Mouse (Mus musculus): Measurements from ENCODE around the gene Sct. TPM values are rescaled to one million over a fixed set of nuclear protein-coding genes. Genes with fewer than 3 reads are reported as not detected.

The Sct gene
- polyA plus RNA-seq, 1 experiment = not detected

DNA sequence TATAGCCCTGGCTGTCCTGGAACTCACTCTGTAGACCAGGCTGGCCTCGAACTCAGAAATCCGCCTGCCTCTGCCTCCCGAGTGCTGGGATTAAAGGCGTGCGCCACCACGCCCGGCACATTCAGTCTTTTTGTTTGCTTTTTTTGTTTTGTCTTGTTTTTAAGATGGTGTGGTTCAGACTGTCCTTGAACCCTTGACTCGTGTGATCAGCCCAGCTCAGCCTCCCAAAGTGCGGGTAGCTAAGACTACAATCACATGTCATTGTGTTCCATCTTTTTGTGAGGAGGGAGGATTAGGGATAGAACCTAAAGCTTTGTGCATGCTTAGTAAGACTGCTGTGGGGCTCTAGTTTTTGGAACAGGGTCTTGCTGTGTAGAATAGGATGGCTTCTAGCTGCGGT is 47.4 kb downstream of the Sct start:
- H3K4me3 ChIP-seq (ENCODE audit: insufficient read depth, low read length) = no peak overlapping the region
- no peak overlapping the region for H3K27ac ChIP-seq (ENCODE audit: insufficient read depth, low read length)
- TF ChIP-seq CTCF (IDR thresholded peaks at IDR 0.05; ENCODE audit: borderline replicate concordance, insufficient read depth, low read length) (no peak), POLR2A (IDR thresholded peaks at IDR 0.05; ENCODE audit: low read depth, low read length) (no peak)
- H3K4me1 ChIP-seq (ENCODE audit: control insufficient read depth, insufficient read depth, low read length) = no peaks in the 10 kb centered on the region

DNA sequence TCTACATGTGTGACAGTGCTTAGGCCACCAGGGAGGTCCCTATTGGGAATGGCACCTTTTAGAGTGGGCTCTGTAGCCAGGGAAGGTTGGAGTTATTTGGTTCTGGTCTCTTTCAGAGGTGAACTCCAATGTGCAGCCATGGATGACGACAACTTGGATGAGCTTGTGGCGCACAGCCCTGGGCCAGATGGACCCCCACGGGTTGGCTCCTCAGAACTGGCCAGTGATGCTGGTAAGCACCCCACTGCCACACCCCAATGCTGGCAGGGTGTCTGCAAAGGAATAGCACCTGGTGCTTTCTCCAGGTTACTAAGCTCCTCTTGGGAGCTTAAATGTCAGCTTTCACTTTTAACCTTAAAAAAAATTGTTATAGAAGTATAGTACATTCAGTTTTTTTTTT is 47.8 kb downstream of the Sct start:
- no peaks in the 10 kb centered on the region for H3K4me1 ChIP-seq (ENCODE audit: control insufficient read depth, insufficient read depth, low read length)
- TF ChIP-seq POLR2A (IDR thresholded peaks at IDR 0.05; ENCODE audit: low read depth, low read length) (no peak), CTCF (IDR thresholded peaks at IDR 0.05; ENCODE audit: borderline replicate concordance, insufficient read depth, low read length) (no peak)
- no peak overlapping the region for H3K27ac ChIP-seq (ENCODE audit: insufficient read depth, low read length)
- no peak overlapping the region for H3K4me3 ChIP-seq (ENCODE audit: insufficient read depth, low read length)

DNA sequence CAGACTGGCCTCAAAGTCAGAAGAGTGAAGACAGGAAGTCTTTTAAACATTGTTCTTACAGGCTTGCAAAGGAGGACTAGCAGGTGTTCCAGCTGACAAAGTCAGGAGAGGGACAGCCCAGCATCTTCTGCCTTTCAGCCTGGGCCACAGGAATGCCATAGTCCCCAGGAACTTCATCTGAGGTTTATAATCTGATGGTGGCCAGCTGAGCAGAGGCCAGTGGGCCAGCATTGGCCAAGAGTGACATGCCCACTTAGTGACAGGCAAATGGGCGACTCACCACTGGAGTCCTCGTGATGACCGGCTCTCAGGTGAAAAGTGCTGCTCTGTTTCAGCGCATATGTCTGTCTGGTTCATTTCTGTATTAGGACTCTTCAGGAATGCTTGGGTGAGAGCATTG is 48.4 kb downstream of the Sct start:
- no peaks in the 10 kb centered on the region for H3K4me1 ChIP-seq (ENCODE audit: control insufficient read depth, insufficient read depth, low read length)
- 0 out of 2 replicates have a peak overlapping the region, but pooled peaks have one; percentile 3 for H3K4me3 ChIP-seq (ENCODE audit: insufficient read depth, low read length)
- H3K27ac ChIP-seq (ENCODE audit: insufficient read depth, low read length) = no peak overlapping the region
- TF ChIP-seq CTCF (IDR thresholded peaks at IDR 0.05; ENCODE audit: borderline replicate concordance, insufficient read depth, low read length) = no peak
- TF ChIP-seq POLR2A (IDR thresholded peaks at IDR 0.05; ENCODE audit: low read depth, low read length) = no peak

DNA sequence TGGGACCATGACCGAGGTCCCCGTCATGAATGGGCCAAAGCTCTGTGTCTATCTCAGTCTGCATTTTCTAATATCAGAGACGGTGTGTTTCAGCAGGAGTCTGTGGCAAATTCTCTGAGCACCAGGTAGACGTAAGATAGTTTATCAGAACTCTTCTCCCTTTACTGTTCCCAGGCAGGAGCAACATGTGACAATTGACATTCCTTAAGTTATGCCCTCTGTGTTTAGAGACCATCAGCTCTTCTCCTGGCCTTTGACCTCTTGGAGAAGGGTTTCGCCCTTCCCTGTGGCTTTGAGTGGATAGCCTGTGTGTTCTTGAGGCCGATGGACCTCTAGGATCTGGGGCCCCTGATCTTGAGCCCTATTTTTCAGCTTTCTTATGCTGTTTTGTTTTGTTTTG is 49.2 kb downstream of the Sct start:
- H3K27ac ChIP-seq (ENCODE audit: insufficient read depth, low read length) = no peak overlapping the region
- no peaks in the 10 kb centered on the region for H3K4me1 ChIP-seq (ENCODE audit: control insufficient read depth, insufficient read depth, low read length)
- TF ChIP-seq POLR2A (IDR thresholded peaks at IDR 0.05; ENCODE audit: low read depth, low read length) (no peak), CTCF (IDR thresholded peaks at IDR 0.05; ENCODE audit: borderline replicate concordance, insufficient read depth, low read length) (no peak)
- H3K4me3 ChIP-seq (ENCODE audit: insufficient read depth, low read length) = peak overlapping the region; percentile 97

Other genes starting within 250 kb of the Sct start
- gene B4galnt4, start 218.0 kb downstream of the Sct start, polyA plus RNA-seq (2011; ENCODE audit: insufficient read length, low read depth, missing spikeins) = 0.53 and 1.6 TPM in 2 replicates
- gene Pkp3, start 200.9 kb downstream of the Sct start, polyA plus RNA-seq (2011; ENCODE audit: insufficient read length, low read depth, missing spikeins) = not detected in 2 replicates
- not detected in 2 replicates for gene Sigirr, start 178.6 kb downstream of the Sct start, polyA plus RNA-seq (2011; ENCODE audit: insufficient read length, low read depth, missing spikeins)
- gene Ano9, start 161.3 kb downstream of the Sct start, polyA plus RNA-seq (2011; ENCODE audit: insufficient read length, low read depth, missing spikeins) = not detected in 2 replicates
- 27.0 and 28.3 TPM in 2 replicates for gene Ptdss2, start 156.8 kb downstream of the Sct start, polyA plus RNA-seq (2011; ENCODE audit: insufficient read length, low read depth, missing spikeins)
- gene Rnh1, start 106.3 kb downstream of the Sct start, polyA plus RNA-seq (2011; ENCODE audit: insufficient read length, low read depth, missing spikeins) = 108 and 119 TPM in 2 replicates
- 54.0 and 62.7 TPM in 2 replicates for gene Hras, start 85.1 kb downstream of the Sct start, polyA plus RNA-seq (2011; ENCODE audit: insufficient read length, low read depth, missing spikeins)
- gene Lrrc56, start 85.0 kb downstream of the Sct start, polyA plus RNA-seq (2011; ENCODE audit: insufficient read length, low read depth, missing spikeins) = 1.9 and 2.4 TPM in 2 replicates
- gene Lmntd2, start 65.1 kb downstream of the Sct start, polyA plus RNA-seq (2011; ENCODE audit: insufficient read length, low read depth, missing spikeins) = 0.38 and 0.58 TPM in 2 replicates
- gene Rassf7, start 63.3 kb downstream of the Sct start, polyA plus RNA-seq (2011; ENCODE audit: insufficient read length, low read depth, missing spikeins) = 3.9 and 5.8 TPM in 2 replicates
- 54.7 and 58.7 TPM in 2 replicates for gene Phrf1, start 50.3 kb downstream of the Sct start, polyA plus RNA-seq (2011; ENCODE audit: insufficient read length, low read depth, missing spikeins)
- 6.0 and 7.2 TPM in 2 replicates for gene Irf7, start 12.7 kb downstream of the Sct start, polyA plus RNA-seq (2011; ENCODE audit: insufficient read length, low read depth, missing spikeins)
- gene Cdhr5, start 2.3 kb downstream of the Sct start, polyA plus RNA-seq (2011; ENCODE audit: insufficient read length, low read depth, missing spikeins) = not detected in 2 replicates
- gene Drd4, start 12.9 kb upstream of the Sct start, polyA plus RNA-seq (2011; ENCODE audit: insufficient read length, low read depth, missing spikeins) = 0.28 TPM in 1 of 2 replicates, not detected in the other
- gene Deaf1, start 48.6 kb upstream of the Sct start, polyA plus RNA-seq (2011; ENCODE audit: insufficient read length, low read depth, missing spikeins) = 30.5 and 37.2 TPM in 2 replicates
- gene Tmem80, start 48.6 kb upstream of the Sct start, polyA plus RNA-seq (2011; ENCODE audit: insufficient read length, low read depth, missing spikeins) = 24.6 and 25.4 TPM in 2 replicates
- 4.2 and 9.1 TPM in 2 replicates for gene Eps8l2, start 59.7 kb upstream of the Sct start, polyA plus RNA-seq (2011; ENCODE audit: insufficient read length, low read depth, missing spikeins)
- 93.0 and 121 TPM in 2 replicates for gene Taldo1, start 113.1 kb upstream of the Sct start, polyA plus RNA-seq (2011; ENCODE audit: insufficient read length, low read depth, missing spikeins)
- 30.5 and 41.5 TPM in 2 replicates for gene Gatd1, start 135.0 kb upstream of the Sct start, polyA plus RNA-seq (2011; ENCODE audit: insufficient read length, low read depth, missing spikeins)
- 4.9 and 5.4 TPM in 2 replicates for gene Cend1, start 150.4 kb upstream of the Sct start, polyA plus RNA-seq (2011; ENCODE audit: insufficient read length, low read depth, missing spikeins)
- 24.0 and 26.9 TPM in 2 replicates for gene Slc25a22, start 158.8 kb upstream of the Sct start, polyA plus RNA-seq (2011; ENCODE audit: insufficient read length, low read depth, missing spikeins)
- gene Pidd1, start 164.9 kb upstream of the Sct start, polyA plus RNA-seq (2011; ENCODE audit: insufficient read length, low read depth, missing spikeins) = 12.4 and 18.1 TPM in 2 replicates
- 1,600 and 1,818 TPM in 2 replicates for gene Rplp2, start 168.2 kb upstream of the Sct start, polyA plus RNA-seq (2011; ENCODE audit: insufficient read length, low read depth, missing spikeins)
- gene Pnpla2, start 176.1 kb upstream of the Sct start, polyA plus RNA-seq (2011; ENCODE audit: insufficient read length, low read depth, missing spikeins) = 18.9 and 26.7 TPM in 2 replicates
- 1.3 and 2.7 TPM in 2 replicates for gene Cracr2b, start 182.0 kb upstream of the Sct start, polyA plus RNA-seq (2011; ENCODE audit: insufficient read length, low read depth, missing spikeins)
- gene Cd151, start 188.3 kb upstream of the Sct start, polyA plus RNA-seq (2011; ENCODE audit: insufficient read length, low read depth, missing spikeins) = 58.4 and 94.0 TPM in 2 replicates
- gene Polr2l, start 196.0 kb upstream of the Sct start, polyA plus RNA-seq (2011; ENCODE audit: insufficient read length, low read depth, missing spikeins) = 13.1 and 24.1 TPM in 2 replicates
- gene Tspan4, start 196.1 kb upstream of the Sct start, polyA plus RNA-seq (2011; ENCODE audit: insufficient read length, low read depth, missing spikeins) = 184 and 207 TPM in 2 replicates